Mouse (Mus musculus): ENCODE results near the gene 6330403K07Rik.

- no peak for TF ChIP-seq CTCF (IDR thresholded peaks at IDR 0.05; ENCODE audit: borderline replicate concordance, insufficient read depth, low read length)
- TF ChIP-seq POLR2A (IDR thresholded peaks at IDR 0.05; ENCODE audit: low read depth, low read length): no peak
These were observed 26.3 kb downstream of the 6330403K07Rik start for GRCm38 (mm10) chr11:71007026-71007425.
